Mouse (Mus musculus) lung, embryonic 16.5 days (tissue): ENCODE data around the gene Dmd. TPM values are rescaled to one million over a fixed set of nuclear protein-coding genes. Genes with fewer than 3 reads are reported as not detected.

ENCODE experiments used
- ATAC-seq: fragments of 200-750 bp; cut with Nextera tagmentation; 2 replicates; pipeline ENCODE4 v1.8.0; 2017; ENCODE audit warnings: low read depth, mild to moderate bottlenecking, moderate library complexity
- H3K27ac ChIP-seq: fragments of 300-500 bp; sonication (generic); 2 replicates; pipeline ENCODE4 v1.5.1; 2014; ENCODE audit warnings: mild to moderate bottlenecking, control low read depth, low read length
- H3K27me3 ChIP-seq: fragments of 300-500 bp; sonication (generic); 2 replicates; pipeline ENCODE4 v1.6.1; 2014; ENCODE audit warnings: low read depth, low read length, mixed read lengths; ENCODE audit not compliant: control insufficient read depth, insufficient read depth
- H3K36me3 ChIP-seq: fragments of 300-500 bp; sonication (generic); 2 replicates; pipeline ENCODE4 v1.6.1; 2014; ENCODE audit warnings: low read length; ENCODE audit not compliant: control insufficient read depth, insufficient read depth
- H3K4me1 ChIP-seq: fragments of 300-500 bp; sonication (generic); replicated peaks from 2 replicates; pipeline ENCODE4 v1.6.1; 2014; ENCODE audit warnings: low read length, mixed read lengths; ENCODE audit not compliant: control insufficient read depth, insufficient read depth
- H3K4me2 ChIP-seq: fragments of 300-500 bp; sonication (generic); 2 replicates; pipeline ENCODE4 v1.6.1; 2014; ENCODE audit warnings: low read depth, low read length, control low read depth
- H3K4me3 ChIP-seq: fragments of 300-500 bp; sonication (generic); 2 replicates; pipeline ENCODE4 v1.5.1; 2014; ENCODE audit warnings: mild to moderate bottlenecking, low read length, control low read depth
- H3K9ac ChIP-seq: fragments of 300-500 bp; sonication (generic); 2 replicates; pipeline ENCODE4 v1.6.1; 2014; ENCODE audit warnings: low read length, control low read depth
- H3K9me3 ChIP-seq: fragments of 300-500 bp; sonication (generic); 2 replicates; pipeline ENCODE4 v1.6.1; 2016; ENCODE audit warnings: low read length; ENCODE audit not compliant: control insufficient read depth
- WGBS: fragments of 180-500 bp; shearing (Covaris S2); extraction: QIAGEN DNeasy Blood & Tissue Kit; methylation state at CpG from one replicate; pipeline ENCODE4 v1.1.7; 2014; 5-methylcytosine and 5-hydroxymethylcytosine counted together
- polyA plus RNA-seq: library from polyadenylated mRNA; unstranded; fragments of >200 nt; fragmentation: Nextera tagmentation; extraction: Ambion mirVana; gene quantifications from 2 replicates; pipeline ENCODE4 v1.2.1, GENCODE M21; 2015

Dmd gene
- 26.0 and 29.7 TPM in 2 replicates for polyA plus RNA-seq

DNA sequence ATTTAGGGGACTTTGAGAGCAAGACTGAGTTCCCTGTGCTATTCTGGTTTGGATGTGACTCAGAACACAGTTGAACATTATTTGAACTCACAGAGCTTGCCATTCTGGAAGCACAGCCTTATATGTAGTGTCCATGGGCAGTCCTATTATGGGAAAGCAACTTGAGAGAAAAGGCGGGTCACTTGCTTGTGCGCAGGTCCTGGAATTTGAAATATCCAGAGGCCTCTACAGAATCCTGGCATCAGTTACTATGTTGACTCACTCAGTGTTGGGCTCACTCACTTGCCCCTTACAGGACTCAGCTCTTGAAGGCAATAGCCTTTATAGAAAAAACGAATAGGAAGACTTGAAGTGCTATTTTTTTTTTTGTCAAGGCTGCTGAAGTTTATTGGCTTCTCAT is at the start of gene Dmd:
Dmd (plus strand) TSS at position 241 of the 400 bp plus-strand sequence.
- no peaks in the 10 kb centered on the region for H3K27me3 ChIP-seq
- H3K36me3 ChIP-seq, result no peaks in the 10 kb centered on the region
- no peaks in the 10 kb centered on the region for H3K9me3 ChIP-seq
- no peak within 1 kb of the TSS for H3K9ac ChIP-seq
- 35% methylated on average over 3 of the region's 3 CpGs for WGBS
- peak; percentile 45; the same call in 1 of the 2 replicates for ATAC-seq
- no peaks in the 10 kb centered on the region for H3K4me1 ChIP-seq
- H3K27ac ChIP-seq, result no peak within 1 kb of the TSS
- H3K4me2 ChIP-seq, result no peak within 1 kb of the TSS
- no peak within 1 kb of the TSS for H3K4me3 ChIP-seq

DNA sequence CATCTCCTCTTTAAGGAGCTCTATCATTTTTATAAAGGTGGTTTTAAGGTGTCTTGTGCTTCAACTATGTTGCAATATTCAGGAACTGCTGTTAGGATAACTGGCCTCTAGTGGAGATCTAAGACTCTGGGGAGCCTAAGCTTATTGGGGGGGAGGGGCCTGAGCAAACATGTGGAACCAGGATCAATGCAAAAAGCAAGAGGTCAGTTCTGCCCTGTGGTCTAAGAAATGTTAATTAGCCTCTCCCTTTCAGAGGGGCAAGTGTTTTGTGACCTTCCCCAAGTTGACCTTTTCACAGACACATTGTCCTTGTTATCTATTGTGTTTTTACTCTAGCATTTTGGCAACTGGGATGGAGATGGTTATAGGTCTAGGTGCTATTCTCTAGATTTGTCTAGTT is 47.2 kb upstream of the Dmd start:
- no peaks in the 10 kb centered on the region for H3K36me3 ChIP-seq
- H3K4me2 ChIP-seq, result no peak overlapping the region
- no peak overlapping the region for H3K4me3 ChIP-seq
- no peaks in the 10 kb centered on the region for H3K27me3 ChIP-seq
- ATAC-seq, result no peak
- no peaks in the 10 kb centered on the region for H3K4me1 ChIP-seq
- H3K9me3 ChIP-seq, result no peaks in the 10 kb centered on the region
- no peak overlapping the region for H3K27ac ChIP-seq
- H3K9ac ChIP-seq, result no peak overlapping the region

DNA sequence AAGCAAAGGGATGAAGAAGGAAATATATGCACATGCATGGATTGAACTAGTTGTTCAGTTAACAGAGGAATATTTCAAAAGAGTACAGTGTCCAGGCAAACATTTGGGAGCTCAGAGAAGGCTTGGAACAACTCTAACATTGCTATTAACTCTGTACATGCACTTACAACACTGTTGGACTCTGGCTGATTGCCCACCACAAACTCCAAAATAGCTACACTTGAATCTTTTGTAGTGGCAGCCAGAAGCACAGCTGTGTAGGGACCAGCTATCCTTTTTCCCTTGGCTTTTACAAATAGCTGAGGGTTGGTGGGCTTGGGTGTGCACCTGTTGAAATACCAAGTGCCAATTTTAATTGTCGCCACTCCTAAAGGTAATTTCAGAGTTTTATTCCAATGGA is 39.0 kb downstream of the Dmd start:
- 78% methylated on average over 1 of the region's 1 CpGs for WGBS
- Histone ChIP-seq H3K27ac (no peak overlapping the region), H3K9ac (no peak overlapping the region), H3K9me3 (no peaks in the 10 kb centered on the region), H3K4me1 (no peaks in the 10 kb centered on the region), H3K4me3 (no peak overlapping the region), H3K36me3 (no peaks in the 10 kb centered on the region), H3K4me2 (no peak overlapping the region), H3K27me3 (no peaks in the 10 kb centered on the region)
- no peak for ATAC-seq

DNA sequence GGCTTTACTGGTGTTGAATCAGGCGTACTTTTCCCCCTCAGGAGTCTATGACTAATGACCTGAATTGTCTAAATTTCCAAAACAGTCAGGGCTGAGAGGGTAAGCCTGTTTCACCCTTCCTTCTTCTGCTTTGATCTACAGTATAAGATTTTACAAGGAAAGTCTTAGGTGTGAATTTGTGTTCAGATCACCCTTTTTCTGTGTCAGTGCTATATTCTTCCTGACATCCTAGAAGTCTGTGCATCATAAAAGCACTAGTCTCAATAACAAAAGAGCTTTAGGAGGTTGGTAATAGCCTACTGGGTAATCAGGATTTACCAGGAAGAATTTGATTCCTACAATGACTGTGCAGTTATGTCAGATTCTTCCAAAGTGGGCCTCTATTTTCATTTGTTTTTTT is 101.5 kb downstream of the Dmd start:
- Histone ChIP-seq H3K27ac (no peak overlapping the region), H3K36me3 (no peaks in the 10 kb centered on the region), H3K4me3 (no peak overlapping the region), H3K9me3 (no peaks in the 10 kb centered on the region), H3K4me2 (no peak overlapping the region), H3K9ac (no peak overlapping the region), H3K27me3 (no peaks in the 10 kb centered on the region), H3K4me1 (no peaks in the 10 kb centered on the region)
- WGBS, result 71% methylated on average over 1 of the region's 1 CpGs
- ATAC-seq, result no peak

DNA sequence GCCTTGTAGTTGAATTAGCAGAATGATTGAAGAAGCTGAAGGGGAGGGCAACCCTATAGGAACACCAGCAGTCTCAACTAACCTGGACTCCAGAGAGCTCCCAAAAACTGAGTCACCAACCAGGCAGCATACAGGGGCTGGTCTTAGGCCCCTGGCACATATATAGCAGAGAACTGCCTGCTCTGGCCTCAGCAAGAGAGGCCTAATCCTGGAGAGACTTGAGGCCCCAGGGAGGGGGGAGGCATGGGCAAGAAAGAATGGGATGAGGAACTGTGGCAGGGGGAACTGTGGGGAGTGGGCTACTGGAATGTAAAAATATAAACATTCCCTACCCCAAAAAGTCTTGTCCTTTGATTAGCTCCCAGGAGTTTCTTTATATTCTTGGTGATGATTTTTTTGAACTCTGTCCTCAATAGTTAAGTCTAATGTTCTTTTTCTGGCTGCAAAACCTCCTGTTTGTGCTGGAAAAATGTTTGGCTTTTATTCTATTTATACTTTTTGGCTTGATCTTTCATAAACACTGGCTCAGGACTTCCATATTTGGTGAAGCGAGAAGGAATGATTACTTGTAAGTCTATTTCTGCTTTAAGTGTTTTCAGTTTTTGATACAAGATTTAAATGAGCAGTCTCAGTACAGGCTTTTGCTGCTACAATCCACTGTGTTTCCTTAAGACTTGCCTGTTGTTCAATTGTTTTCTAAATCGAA is 167.7 kb downstream of the Dmd start:
- 33% methylated on average over 2 of the region's 2 CpGs for WGBS
- peak; percentile 93 for ATAC-seq
- peak overlapping the region; percentile 82 for H3K27ac ChIP-seq

DNA sequence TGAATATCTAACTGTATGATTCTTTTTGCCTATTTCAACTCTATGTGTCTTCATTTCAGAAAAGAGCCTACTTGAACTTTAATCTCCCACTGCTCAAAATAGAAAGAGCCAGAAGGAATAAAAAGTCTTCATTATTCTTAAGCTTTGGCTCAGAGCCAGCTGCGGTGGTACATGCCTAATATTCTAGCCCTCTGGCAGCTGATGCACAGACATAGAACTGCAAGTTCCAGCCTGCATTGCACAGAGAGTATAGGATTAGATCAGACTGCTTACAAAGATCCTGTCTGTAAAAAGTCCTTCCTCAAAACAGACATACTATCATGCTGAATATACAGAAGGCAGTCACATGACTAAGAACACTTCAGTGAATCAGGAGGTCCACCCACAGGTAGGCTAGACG is 168.5 kb downstream of the Dmd start:
- peak; percentile 51; the same call in 1 of the 2 replicates for ATAC-seq
- no peak overlapping the region for H3K4me2 ChIP-seq
- no peaks in the 10 kb centered on the region for H3K36me3 ChIP-seq
- no peak overlapping the region for H3K27ac ChIP-seq
- H3K4me3 ChIP-seq, result no peak overlapping the region
- H3K4me1 ChIP-seq, result no peaks in the 10 kb centered on the region
- no peaks in the 10 kb centered on the region for H3K9me3 ChIP-seq
- no peak overlapping the region for H3K9ac ChIP-seq
- H3K27me3 ChIP-seq, result no peaks in the 10 kb centered on the region
- 48% methylated on average over 2 of the region's 2 CpGs for WGBS

More for the DNA sequence above, 167.7 kb downstream of the Dmd start:
- no peaks in the 10 kb centered on the region for H3K36me3 ChIP-seq
- H3K4me2 ChIP-seq, result no peak overlapping the region
- H3K9me3 ChIP-seq, result no peaks in the 10 kb centered on the region
- no peaks in the 10 kb centered on the region for H3K27me3 ChIP-seq
- H3K4me3 ChIP-seq, result no peak overlapping the region
- no peaks in the 10 kb centered on the region for H3K4me1 ChIP-seq
- no peak overlapping the region for H3K9ac ChIP-seq

DNA sequence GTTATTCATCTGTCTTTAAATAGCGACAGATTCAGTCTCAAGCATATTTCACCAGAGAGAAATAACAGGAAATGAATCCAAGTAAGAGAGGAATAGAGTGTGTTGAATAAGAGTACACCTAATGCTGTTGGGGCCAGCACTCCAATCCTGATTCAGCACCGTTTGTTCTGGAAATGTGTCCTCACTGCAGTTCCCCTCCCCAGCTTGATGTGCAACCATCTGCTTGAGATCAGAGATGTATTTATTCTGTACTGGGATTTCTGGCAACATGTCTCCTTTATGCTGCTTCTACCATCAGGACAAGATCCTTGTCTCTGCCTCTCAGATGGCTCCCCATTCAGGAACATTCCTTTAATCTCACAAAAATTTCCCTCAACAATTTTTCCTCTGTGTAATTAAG is 271.9 kb downstream of the Dmd start:
- Histone ChIP-seq H3K4me2 (no peak overlapping the region), H3K4me1 (no peaks in the 10 kb centered on the region), H3K27ac (no peak overlapping the region), H3K4me3 (no peak overlapping the region), H3K9ac (no peak overlapping the region), H3K36me3 (no peaks in the 10 kb centered on the region), H3K9me3 (no peaks in the 10 kb centered on the region), H3K27me3 (no peaks in the 10 kb centered on the region)
- no peak for ATAC-seq
- 44% methylated on average over 2 of the region's 2 CpGs for WGBS

DNA sequence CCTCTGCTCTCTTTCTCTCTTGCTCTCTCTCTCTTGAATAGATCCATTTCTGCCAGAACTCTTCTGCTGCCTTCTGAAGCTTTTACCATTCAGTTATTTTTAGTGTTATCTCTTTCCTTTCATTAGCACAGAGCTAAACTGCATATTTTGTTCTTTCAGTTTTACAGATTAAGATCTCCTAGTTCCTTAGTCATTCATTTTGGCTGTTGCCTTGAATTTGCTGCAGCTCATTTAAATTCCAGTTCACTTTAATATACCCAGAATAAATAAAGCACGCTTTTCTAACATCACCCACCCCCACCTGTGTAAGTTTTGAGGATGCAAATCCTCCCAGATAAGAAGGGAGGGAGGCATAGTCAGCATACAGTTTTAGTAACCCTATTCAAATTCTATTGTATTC is 272.4 kb downstream of the Dmd start:
- Histone ChIP-seq H3K9ac (no peak overlapping the region), H3K4me3 (no peak overlapping the region), H3K4me1 (no peaks in the 10 kb centered on the region)

DNA sequence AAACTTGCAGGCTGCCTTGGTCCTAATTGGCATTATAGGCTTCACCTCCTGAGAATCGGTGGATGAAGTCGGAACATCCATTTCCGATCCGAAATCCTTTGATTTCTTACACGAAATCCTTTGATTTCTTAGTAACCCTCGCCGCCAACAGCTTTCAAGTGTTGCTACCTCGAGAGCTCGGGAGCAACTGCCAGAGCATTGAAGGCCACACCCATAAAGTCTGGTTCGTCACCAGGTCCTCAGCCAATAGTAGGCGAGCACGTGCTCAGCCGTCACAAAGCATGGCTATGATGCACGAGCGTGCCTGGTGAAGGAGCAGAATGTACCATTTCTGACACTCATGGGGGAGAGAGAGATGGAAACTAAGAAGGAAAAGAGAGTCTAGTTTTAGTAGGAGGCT is 538.9 kb downstream of the Dmd start, which contains the start of gene Tsga8:
Tsga8 (minus strand) TSS at position 327 of the 400 bp plus-strand sequence.
- Histone ChIP-seq H3K9me3 (no peaks in the 10 kb centered on the region), H3K4me3 (no peak within 1 kb of the TSS), H3K4me2 (no peak within 1 kb of the TSS), H3K36me3 (no peaks in the 10 kb centered on the region), H3K27ac (no peak within 1 kb of the TSS), H3K4me1 (no peaks in the 10 kb centered on the region), H3K27me3 (no peaks in the 10 kb centered on the region), H3K9ac (no peak within 1 kb of the TSS)
- WGBS, result 93% methylated on average over 15 of the region's 15 CpGs
- no peak for ATAC-seq

More for the DNA sequence above, 272.4 kb downstream of the Dmd start:
- 25% methylated on average over 1 of the region's 1 CpGs for WGBS
- no peak overlapping the region for H3K27ac ChIP-seq
- ATAC-seq, result no peak
- no peaks in the 10 kb centered on the region for H3K9me3 ChIP-seq
- H3K4me2 ChIP-seq, result no peak overlapping the region
- no peaks in the 10 kb centered on the region for H3K27me3 ChIP-seq
- no peaks in the 10 kb centered on the region for H3K36me3 ChIP-seq
